Mouse (Mus musculus) limb, embryonic 14.5 days (tissue): ENCODE measurements around the gene Arx. TPM values are rescaled to one million over a fixed set of nuclear protein-coding genes. Genes with fewer than 3 reads are reported as not detected.
A peak's percentile ranks its signal among the peaks of the same experiment; 100 is the strongest.

Experiments used
- ATAC-seq: fragments of 200-750 bp; cut with Nextera tagmentation; 2 replicates; pipeline ENCODE4 v1.8.0; 2017; ENCODE audit warnings: low read depth, moderate number of reproducible peaks, moderate TSS enrichment; ENCODE audit not compliant: low FRiP score
- DNase-seq: peaks from one replicate; pipeline ENCODE4 v3.0.0-alpha.2; 2015; ENCODE audit warnings: low spot score
- H3K27ac ChIP-seq: fragments of 300-500 bp; sonication (generic); replicated peaks from 2 replicates; pipeline ENCODE4 v1.5.1; 2014; ENCODE audit warnings: low read depth, mild to moderate bottlenecking, low read length, moderate library complexity, mixed read lengths
- H3K27me3 ChIP-seq: fragments of 300-500 bp; sonication (generic); 2 replicates; pipeline ENCODE4 v1.6.1; 2014; ENCODE audit warnings: low read length, mixed read lengths; ENCODE audit not compliant: control insufficient read depth, insufficient read depth
- H3K36me3 ChIP-seq: fragments of 300-500 bp; sonication (generic); 2 replicates; pipeline ENCODE4 v1.6.1; 2014; ENCODE audit warnings: mild to moderate bottlenecking, low read length, moderate library complexity, mixed read lengths; ENCODE audit not compliant: control insufficient read depth, insufficient read depth
- H3K4me1 ChIP-seq: fragments of 300-500 bp; sonication (generic); 2 replicates; pipeline ENCODE4 v1.6.1; 2014; ENCODE audit warnings: antibody characterized with exemption, low read length, mixed read lengths; ENCODE audit not compliant: control insufficient read depth, insufficient read depth
- H3K4me2 ChIP-seq: fragments of 300-500 bp; sonication (generic); replicated peaks from 2 replicates; pipeline ENCODE4 v1.6.1; 2014; ENCODE audit warnings: low read depth, mild to moderate bottlenecking, low read length, moderate library complexity; ENCODE audit not compliant: severe bottlenecking
- H3K4me3 ChIP-seq: fragments of 300-500 bp; sonication (generic); replicated peaks from 2 replicates; pipeline ENCODE4 v1.5.1; 2014; ENCODE audit warnings: low read length
- H3K9ac ChIP-seq: fragments of 300-500 bp; sonication (generic); 2 replicates; pipeline ENCODE4 v1.6.1; 2014; ENCODE audit warnings: mild to moderate bottlenecking, low read depth, low read length, moderate library complexity; ENCODE audit not compliant: severe bottlenecking
- H3K9me3 ChIP-seq: fragments of 300-500 bp; sonication (generic); 2 replicates; pipeline ENCODE4 v1.6.1; 2016; ENCODE audit warnings: low read length; ENCODE audit not compliant: control insufficient read depth
- POLR2A ChIP-seq: fragments of 200-500 bp; IDR thresholded peaks from 2 replicates; pipeline ENCODE4 v1.8.0; 2012; ENCODE audit warnings: inconsistent platforms, mild to moderate bottlenecking, moderate library complexity, borderline replicate concordance; ENCODE audit not compliant: insufficient read depth, insufficient read length; ENCODE audit errors: extremely low read depth
- WGBS: fragments of 180-500 bp; shearing (Covaris S2); extraction: QIAGEN DNeasy Blood & Tissue Kit; methylation state at CpG from one replicate; pipeline ENCODE4 v1.1.7; 2014; 5-methylcytosine and 5-hydroxymethylcytosine counted together
- polyA plus RNA-seq, 2 experiments: library from polyadenylated mRNA; depleted of rRNA in 1 of 2; stranded (reverse) in 1 of 2; unstranded in 1 of 2; fragments of >200 nt; fragmentation: Nextera tagmentation in 1 of 2; extraction: Ambion mirVana in 1 of 2; gene quantifications; 2 replicates each; pipeline versions ENCODE4 v1.2.1 to v1.2.3; 2012 to 2014

Arx gene
- polyA plus RNA-seq, 2 experiments: 1.1 to 2.0 TPM

DNA sequence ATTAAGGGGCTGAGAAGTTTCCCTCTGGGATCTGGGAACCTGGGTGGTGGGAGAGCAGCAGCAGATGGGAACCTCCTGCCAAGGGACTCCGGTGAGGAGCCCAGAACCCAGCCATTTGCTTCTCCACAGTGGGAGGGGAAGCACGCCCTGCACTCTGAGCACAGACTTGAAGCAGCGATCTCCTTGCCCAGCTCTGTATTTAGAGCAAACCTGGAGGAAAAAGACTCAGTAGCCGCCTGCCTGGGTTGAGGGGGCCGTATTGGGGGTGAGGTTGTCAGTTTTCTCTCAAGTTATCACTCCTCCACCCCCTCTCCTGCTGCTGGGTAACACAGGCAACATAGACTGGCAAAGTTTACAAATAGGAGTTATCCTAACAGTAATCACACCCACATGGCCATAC, 4.5 kb upstream of the Arx start:
- no peaks in the 10 kb centered on the region for H3K9me3 ChIP-seq
- ATAC-seq: no peak
- no peaks in the 10 kb centered on the region for H3K36me3 ChIP-seq
- 0 out of 2 replicates have a peak overlapping the region, but pooled peaks have one; percentile 23 for H3K4me2 ChIP-seq
- TF ChIP-seq POLR2A: no peak
- no peaks in the 10 kb centered on the region for H3K4me1 ChIP-seq
- no peak overlapping the region for H3K27ac ChIP-seq
- WGBS: 22% methylated on average over 5 of the region's 5 CpGs
- peaks cover 71% of the 10 kb centered on the region for H3K27me3 ChIP-seq
- 0 out of 2 replicates have a peak overlapping the region, but pooled peaks have one; percentile 5 for H3K4me3 ChIP-seq
- H3K9ac ChIP-seq: no peak overlapping the region
- no peak for DNase-seq

DNA sequence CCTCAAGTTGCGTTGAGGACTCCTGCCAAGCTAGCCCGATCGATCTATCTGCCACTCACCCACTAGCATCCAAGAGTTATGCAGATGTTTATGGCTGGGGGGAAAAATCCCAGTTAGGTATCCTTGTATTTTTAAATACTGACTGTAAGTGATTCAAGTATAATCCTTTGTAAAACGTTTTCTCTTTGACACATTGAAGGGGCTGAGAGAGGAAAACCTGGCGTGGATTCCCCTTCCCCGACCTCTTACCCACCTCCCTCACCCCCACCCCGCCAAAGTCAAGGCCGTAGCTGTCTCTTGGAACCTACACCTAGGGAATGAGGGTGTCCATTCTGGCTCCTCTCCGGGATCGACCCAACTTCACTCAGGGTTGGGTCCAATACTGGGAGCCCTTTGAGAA, 1.2 kb upstream of the Arx start:
- DNase-seq (no peak), ATAC-seq (no peak)
- Histone ChIP-seq H3K4me1 (no peaks in the 10 kb centered on the region), H3K4me2 (no peak overlapping the region), H3K27me3 (peaks cover 88% of the 10 kb centered on the region), H3K9me3 (no peaks in the 10 kb centered on the region), H3K27ac (no peak overlapping the region), H3K36me3 (no peaks in the 10 kb centered on the region), H3K9ac (no peak overlapping the region), H3K4me3 (no peak overlapping the region)
- TF ChIP-seq POLR2A: no peak
- 16% methylated on average over 10 of the region's 10 CpGs for WGBS

- peaks cover 85% of the 10 kb centered on the region for H3K27me3 ChIP-seq
- no peak overlapping the region for H3K27ac ChIP-seq
Measured at GRCm38 (mm10) chrX:93288339-93288738, 2.1 kb downstream of the Arx start.

GRCm38 (mm10) chrX:93289076-93289475, 2.8 kb downstream of the Arx start:
- WGBS: 17% methylated on average over 11 of the region's 37 CpGs
- peaks cover 89% of the 10 kb centered on the region for H3K27me3 ChIP-seq
- no peaks in the 10 kb centered on the region for H3K9me3 ChIP-seq
- H3K27ac ChIP-seq: no peak overlapping the region
- H3K4me2 ChIP-seq: peak overlapping the region; percentile 45
- H3K9ac ChIP-seq: no peak overlapping the region
- DNase-seq (no peak), ATAC-seq (no peak)
- no peaks in the 10 kb centered on the region for H3K36me3 ChIP-seq
- no peak for TF ChIP-seq POLR2A
- H3K4me1 ChIP-seq: no peaks in the 10 kb centered on the region
- H3K4me3 ChIP-seq: peak overlapping the region; percentile 32

More at GRCm38 (mm10) chrX:93288339-93288738, 2.1 kb downstream of the Arx start:
- ATAC-seq (no peak), DNase-seq (no peak)
- WGBS: 20% methylated on average over 10 of the region's 37 CpGs
- no peaks in the 10 kb centered on the region for H3K9me3 ChIP-seq
- no peak overlapping the region for H3K9ac ChIP-seq
- peak overlapping the region; percentile 45 for H3K4me2 ChIP-seq
- H3K4me3 ChIP-seq: peak overlapping the region; percentile 32
- no peaks in the 10 kb centered on the region for H3K36me3 ChIP-seq
- no peak for TF ChIP-seq POLR2A
- H3K4me1 ChIP-seq: no peaks in the 10 kb centered on the region

DNA sequence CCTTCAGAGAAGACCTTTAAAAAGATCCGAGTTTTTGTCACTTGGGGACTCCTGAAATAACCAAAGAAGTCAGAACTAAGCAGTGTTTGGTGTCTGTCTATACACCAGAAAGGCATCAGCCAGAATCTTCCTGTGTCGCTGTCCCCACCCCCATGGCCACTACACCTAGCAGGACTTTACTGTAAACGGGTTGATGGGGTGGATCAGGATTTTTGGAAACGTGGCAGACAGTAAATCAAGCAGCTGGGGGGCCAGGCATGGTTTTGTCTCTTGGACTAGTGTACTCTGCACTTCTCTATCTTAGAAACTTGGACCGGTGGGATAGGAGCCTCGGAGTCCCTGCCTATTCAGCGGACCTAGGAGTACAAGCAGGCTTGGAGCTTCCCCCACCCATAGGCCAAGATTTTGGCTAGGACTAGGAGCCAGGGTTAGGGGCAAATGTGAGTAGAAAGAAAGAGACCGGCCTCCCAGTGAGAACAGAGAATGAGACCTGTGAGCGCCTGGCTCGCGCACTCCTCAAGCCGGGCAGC, 3.7 kb downstream of the Arx start:
- no peak for TF ChIP-seq POLR2A
- H3K4me2 ChIP-seq: no peak overlapping the region
- 9% methylated on average over 12 of the region's 12 CpGs for WGBS
- no peak overlapping the region for H3K27ac ChIP-seq
- H3K36me3 ChIP-seq: no peaks in the 10 kb centered on the region
- H3K27me3 ChIP-seq: peaks cover 89% of the 10 kb centered on the region
- no peaks in the 10 kb centered on the region for H3K9me3 ChIP-seq
- ATAC-seq (no peak), DNase-seq (no peak)
- no peak overlapping the region for H3K4me3 ChIP-seq
- no peak overlapping the region for H3K9ac ChIP-seq
- H3K4me1 ChIP-seq: no peaks in the 10 kb centered on the region
